In the genomic region with DNA sequence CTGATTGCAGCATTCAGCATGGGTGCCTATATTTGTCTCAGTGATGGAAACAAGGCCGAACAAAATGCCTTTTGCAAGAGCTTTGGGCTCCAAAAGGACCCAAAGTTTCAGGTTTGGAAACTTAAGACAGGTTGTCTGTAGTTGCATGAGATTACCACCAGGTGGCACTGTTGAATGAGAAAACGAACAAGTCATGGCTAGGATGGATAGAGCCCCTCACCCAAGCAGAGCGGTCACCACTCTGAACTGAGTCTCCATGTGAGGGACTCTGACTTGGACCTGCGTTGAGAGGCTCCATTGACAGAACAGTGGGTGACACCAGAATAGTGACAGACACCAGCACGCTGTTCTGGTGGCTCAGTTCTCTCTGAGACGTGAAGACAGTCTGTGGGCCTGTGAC, we compare ENCODE assay signal across 9 mouse cellular contexts. TPM values are rescaled to one million over a fixed set of nuclear protein-coding genes. Genes with fewer than 3 reads are reported as not detected.
DNase-seq lines count a peak whose midpoint lies in the region; ATAC-seq and TF ChIP-seq lines count a peak whose summit lies in the region.
"Had no signal": no experiment of that assay in that cellular context is flagged by ENCODE, and none has a peak within 500 bp of the region (broad histone marks: within the 10 kb centered on the region; RNA-seq: fewer than 3 reads in every experiment).

No protein-coding gene starts in this region.

- DNase-seq in hindbrain, embryonic 11.5 days (ENCODE audit: low spot score), result peak; percentile 71
- peak; percentile 64 for DNase-seq in MN1 (ENCODE audit: low spot score)
- peak; percentile 79 for DNase-seq in embryonic facial prominence, embryonic 11.5 days (ENCODE audit: low spot score)
- peak; percentile 72 for DNase-seq in induced T-regulatory cell, adult 2 months (ENCODE audit: low read depth)
- DNase-seq in liver, postnatal 0 days, result peak; percentile 38
- DNase-seq in retina, postnatal 1 day, result peak; percentile 74
- no peak for DNase-seq in gastrocnemius, postnatal 10 days

- H3K9me3 ChIP-seq in hindbrain, embryonic 11.5 days (ENCODE audit: control insufficient read depth, low read length), result no peaks in the 10 kb centered on the region
- no peaks in the 10 kb centered on the region for H3K9me3 ChIP-seq in hindbrain, embryonic 13.5 days
- no peaks in the 10 kb centered on the region for H3K9me3 ChIP-seq in embryonic facial prominence, embryonic 11.5 days (replicated peaks; ENCODE audit: control insufficient read depth, low read length)
- H3K9me3 ChIP-seq in liver, postnatal 0 days (ENCODE audit: low read length), result no peaks in the 10 kb centered on the region
- H3K9me3 ChIP-seq: embryonic facial prominence, embryonic 15.5 days had no signal

- H3K36me3 ChIP-seq in hindbrain, embryonic 11.5 days (ENCODE audit: control insufficient read depth, insufficient read depth, low read length), result no peaks in the 10 kb centered on the region
- no peaks in the 10 kb centered on the region for H3K36me3 ChIP-seq in hindbrain, embryonic 13.5 days
- H3K36me3 ChIP-seq in embryonic facial prominence, embryonic 11.5 days (replicated peaks; ENCODE audit: control insufficient read depth, insufficient read depth, low read depth, low read length), result no peaks in the 10 kb centered on the region
- no peaks in the 10 kb centered on the region for H3K36me3 ChIP-seq in liver, postnatal 0 days (replicated peaks; ENCODE audit: insufficient read depth, low read length)
- H3K36me3 ChIP-seq: embryonic facial prominence, embryonic 15.5 days had no signal

- ATAC-seq in hindbrain, embryonic 11.5 days (ENCODE audit: low FRiP score), result 0 out of 2 replicates have a peak, but pooled peaks have one; percentile 27
- no peak for ATAC-seq in hindbrain, embryonic 13.5 days (ENCODE audit: low FRiP score)
- ATAC-seq in embryonic facial prominence, embryonic 11.5 days (replicated peaks; ENCODE audit: insufficient number of reproducible peaks, low FRiP score, low TSS enrichment, low read depth), result peak; percentile 77
- ATAC-seq in liver, postnatal 0 days, result no peak

- TF ChIP-seq CTCF in liver, postnatal 0 days (IDR thresholded peaks at IDR 0.05; ENCODE audit: low read depth), result peak; percentile 89

- H3K4me2 ChIP-seq in hindbrain, embryonic 11.5 days (replicated peaks; ENCODE audit: low read depth, low read length), result no peak overlapping the region
- H3K4me2 ChIP-seq in hindbrain, embryonic 13.5 days, result no peak overlapping the region
- H3K4me2 ChIP-seq in embryonic facial prominence, embryonic 11.5 days (ENCODE audit: low read depth, low read length), result no peak overlapping the region
- no peak overlapping the region for H3K4me2 ChIP-seq in liver, postnatal 0 days (ENCODE audit: low read depth, low read length)
- H3K4me2 ChIP-seq: embryonic facial prominence, embryonic 15.5 days had no signal

- no peaks in the 10 kb centered on the region for H3K27me3 ChIP-seq in hindbrain, embryonic 11.5 days (ENCODE audit: control insufficient read depth, insufficient read depth, low read length)
- 0 out of 2 replicates have a peak, but pooled peaks cover 5% of the 10 kb centered on the region for H3K27me3 ChIP-seq in hindbrain, embryonic 13.5 days
- H3K27me3 ChIP-seq in embryonic facial prominence, embryonic 11.5 days (ENCODE audit: control insufficient read depth, insufficient read depth, low read length), result no peaks in the 10 kb centered on the region
- no peaks in the 10 kb centered on the region for H3K27me3 ChIP-seq in liver, postnatal 0 days (ENCODE audit: insufficient read depth, low read length)
- H3K27me3 ChIP-seq: embryonic facial prominence, embryonic 15.5 days had no signal

- H3K9ac ChIP-seq in hindbrain, embryonic 11.5 days (ENCODE audit: low read depth, low read length), result no peak overlapping the region
- no peak overlapping the region for H3K9ac ChIP-seq in hindbrain, embryonic 13.5 days
- no peak overlapping the region for H3K9ac ChIP-seq in embryonic facial prominence, embryonic 11.5 days (replicated peaks; ENCODE audit: low read length)
- no peak overlapping the region for H3K9ac ChIP-seq in liver, postnatal 0 days (replicated peaks)
- H3K9ac ChIP-seq: embryonic facial prominence, embryonic 15.5 days had no signal

- no peak for TF ChIP-seq EP300 in liver, postnatal 0 days (IDR thresholded peaks at IDR 0.05; ENCODE audit: low read depth)

- 43% methylated on average over 6 of the region's 6 CpGs for WGBS in hindbrain, embryonic 11.5 days
- WGBS in hindbrain, embryonic 13.5 days, result 45% methylated on average over 6 of the region's 6 CpGs
- 40% methylated on average over 6 of the region's 6 CpGs for WGBS in embryonic facial prominence, embryonic 11.5 days
- 35% methylated on average over 6 of the region's 6 CpGs for WGBS in liver, postnatal 0 days (ENCODE audit: insufficient replicate concordance)

- H3K4me1 ChIP-seq in hindbrain, embryonic 11.5 days (replicated peaks; ENCODE audit: control insufficient read depth, insufficient read depth, low read length), result no peaks in the 10 kb centered on the region
- peaks cover 38% of the 10 kb centered on the region for H3K4me1 ChIP-seq in hindbrain, embryonic 13.5 days (replicated peaks)
- H3K4me1 ChIP-seq in embryonic facial prominence, embryonic 11.5 days (ENCODE audit: control insufficient read depth, insufficient read depth, low read length), result no peaks in the 10 kb centered on the region
- H3K4me1 ChIP-seq in liver, postnatal 0 days (ENCODE audit: insufficient read depth), result no peaks in the 10 kb centered on the region

- H3K27ac ChIP-seq in hindbrain, embryonic 11.5 days (ENCODE audit: low read depth, low read length), result no peak overlapping the region
- H3K27ac ChIP-seq in hindbrain, embryonic 13.5 days, result no peak overlapping the region
- no peak overlapping the region for H3K27ac ChIP-seq in embryonic facial prominence, embryonic 11.5 days (replicated peaks; ENCODE audit: low read depth, low read length)
- H3K27ac ChIP-seq in liver, postnatal 0 days (ENCODE audit: low read depth), result no peak overlapping the region
- H3K27ac ChIP-seq: embryonic facial prominence, embryonic 15.5 days had no signal

- no peak overlapping the region for H3K4me3 ChIP-seq in hindbrain, embryonic 11.5 days (ENCODE audit: low read depth, low read length)
- no peak overlapping the region for H3K4me3 ChIP-seq in hindbrain, embryonic 13.5 days
- no peak overlapping the region for H3K4me3 ChIP-seq in embryonic facial prominence, embryonic 11.5 days (ENCODE audit: low read depth, low read length)
- H3K4me3 ChIP-seq in liver, postnatal 0 days (ENCODE audit: low read depth, low read length), result no peak overlapping the region
- H3K4me3 ChIP-seq: embryonic facial prominence, embryonic 15.5 days had no signal

RNA-seq across cellular contexts. Expression of a gene that starts 13.2 kb away (rescaled TPM):
- polyA plus RNA-seq in hindbrain, embryonic 11.5 days (2014; fragmentation: Nextera tagmentation; extraction: Ambion mirVana), result not detected in 2 replicates
- polyA plus RNA-seq in hindbrain, embryonic 13.5 days (2015; fragmentation: Nextera tagmentation; extraction: Ambion mirVana), result not detected in 2 replicates
- 0.20 TPM in 1 of 2 replicates, not detected in the other for polyA plus RNA-seq in embryonic facial prominence, embryonic 11.5 days (2014; fragmentation: Nextera tagmentation; extraction: Ambion mirVana)
- not detected in 2 replicates for polyA plus RNA-seq in liver, postnatal 0 days (2015; fragmentation: Nextera tagmentation; extraction: Ambion mirVana)
- total RNA-seq in gastrocnemius, postnatal 10 days (2021), result not detected

RNA-seq across cellular contexts. Expression of a gene that starts 19.6 kb away (rescaled TPM):
- polyA plus RNA-seq in hindbrain, embryonic 11.5 days (2014; fragmentation: Nextera tagmentation; extraction: Ambion mirVana), result not detected in 2 replicates
- polyA plus RNA-seq in hindbrain, embryonic 13.5 days (2015; fragmentation: Nextera tagmentation; extraction: Ambion mirVana), result not detected in 2 replicates
- not detected in 2 replicates for polyA plus RNA-seq in embryonic facial prominence, embryonic 11.5 days (2014; fragmentation: Nextera tagmentation; extraction: Ambion mirVana)
- not detected in 2 replicates for polyA plus RNA-seq in liver, postnatal 0 days (2015; fragmentation: Nextera tagmentation; extraction: Ambion mirVana)
- total RNA-seq in gastrocnemius, postnatal 10 days (2021), result not detected

RNA-seq across cellular contexts. Expression of a gene that starts 42.4 kb away (rescaled TPM):
- polyA plus RNA-seq in hindbrain, embryonic 11.5 days (2014; fragmentation: Nextera tagmentation; extraction: Ambion mirVana), result not detected in 2 replicates
- polyA plus RNA-seq in hindbrain, embryonic 13.5 days (2015; fragmentation: Nextera tagmentation; extraction: Ambion mirVana), result not detected in 2 replicates
- not detected in 2 replicates for polyA plus RNA-seq in embryonic facial prominence, embryonic 11.5 days (2014; fragmentation: Nextera tagmentation; extraction: Ambion mirVana)
- not detected in 2 replicates for polyA plus RNA-seq in liver, postnatal 0 days (2015; fragmentation: Nextera tagmentation; extraction: Ambion mirVana)
- not detected for total RNA-seq in gastrocnemius, postnatal 10 days (2021)

RNA-seq across cellular contexts. Expression of a gene that starts 57.0 kb away (rescaled TPM):
- polyA plus RNA-seq in hindbrain, embryonic 11.5 days (2014; fragmentation: Nextera tagmentation; extraction: Ambion mirVana), result 0.39 and 0.47 TPM in 2 replicates
- 2.3 and 2.6 TPM in 2 replicates for polyA plus RNA-seq in hindbrain, embryonic 13.5 days (2015; fragmentation: Nextera tagmentation; extraction: Ambion mirVana)
- 0.97 and 1.9 TPM in 2 replicates for polyA plus RNA-seq in embryonic facial prominence, embryonic 11.5 days (2014; fragmentation: Nextera tagmentation; extraction: Ambion mirVana)
- polyA plus RNA-seq in liver, postnatal 0 days (2015; fragmentation: Nextera tagmentation; extraction: Ambion mirVana), result 2.1 and 2.2 TPM in 2 replicates
- total RNA-seq in gastrocnemius, postnatal 10 days (2021), result 1 to 10 TPM; 3.3 to 4.8 TPM

RNA-seq across cellular contexts. Expression of a gene that starts 58.4 kb away (rescaled TPM):
- not detected in 2 replicates for polyA plus RNA-seq in hindbrain, embryonic 11.5 days (2014; fragmentation: Nextera tagmentation; extraction: Ambion mirVana)
- not detected in 2 replicates for polyA plus RNA-seq in hindbrain, embryonic 13.5 days (2015; fragmentation: Nextera tagmentation; extraction: Ambion mirVana)
- polyA plus RNA-seq in embryonic facial prominence, embryonic 11.5 days (2014; fragmentation: Nextera tagmentation; extraction: Ambion mirVana), result not detected in 2 replicates
- not detected in 2 replicates for polyA plus RNA-seq in liver, postnatal 0 days (2015; fragmentation: Nextera tagmentation; extraction: Ambion mirVana)
- total RNA-seq in gastrocnemius, postnatal 10 days (2021), result not detected
- polyA plus RNA-seq: embryonic facial prominence, embryonic 15.5 days had no signal

Comparison
In these comparisons a context has a peak if more than half of its experiments do, and no peak if none do; other contexts are left out.
1. ATAC-seq: peak in hindbrain, embryonic 11.5 days (single experiment) and embryonic facial prominence, embryonic 11.5 days (single experiment); none in hindbrain, embryonic 13.5 days (single experiment) and liver, postnatal 0 days (single experiment).